Mouse (Mus musculus) cerebellum, adult (tissue): ENCODE measurements at regions not wholly inside any gene's neighbourhood (a gene's known extent, or its start where the extent isn't known, plus 50 kb on each side); places are given as distances from the start of the nearest gene placed in this dataset.

Experiments used
- ATAC-seq: cut with Nextera tagmentation; 2 replicates; pipeline ENCODE4 v1.9.2; 2017; ENCODE audit warnings: mild to moderate bottlenecking, moderate library complexity, mixed read lengths; ENCODE audit not compliant: insufficient number of reproducible peaks, low FRiP score, low TSS enrichment

- no peak for ATAC-seq
Measured at GRCm38 (mm10) chr13:3752334-3752733, 51.8 kb downstream of the Calml3 start.

GRCm38 (mm10) chr13:3751222-3751621 is 52.9 kb downstream of the Calml3 start:
- no peak for ATAC-seq

GRCm38 (mm10) chr13:3750756-3751155 is 53.4 kb downstream of the Calml3 start:
- no peak for ATAC-seq

DNA sequence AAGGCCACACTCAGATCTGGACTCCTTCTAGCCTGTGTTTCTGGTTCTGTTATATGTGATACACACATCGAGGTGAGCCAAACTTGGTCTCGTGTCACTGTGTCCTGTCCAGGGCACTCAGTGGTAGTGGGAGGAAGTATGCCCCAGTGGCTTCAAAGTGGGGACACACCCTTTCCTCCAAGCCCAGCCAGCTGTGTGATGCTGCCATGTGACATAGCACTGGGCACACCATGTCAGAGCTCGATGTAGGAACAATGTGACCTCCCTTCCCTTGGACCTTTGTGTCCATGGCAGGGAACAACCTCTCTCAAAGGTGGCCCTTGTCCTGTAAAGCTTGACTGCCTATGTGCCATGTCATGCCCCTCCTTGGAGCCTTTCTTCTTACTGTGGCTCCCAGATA is 54.5 kb downstream of the Calml3 start:
- ATAC-seq: 0 out of 2 replicates have a peak, but pooled peaks have one; percentile 10

DNA sequence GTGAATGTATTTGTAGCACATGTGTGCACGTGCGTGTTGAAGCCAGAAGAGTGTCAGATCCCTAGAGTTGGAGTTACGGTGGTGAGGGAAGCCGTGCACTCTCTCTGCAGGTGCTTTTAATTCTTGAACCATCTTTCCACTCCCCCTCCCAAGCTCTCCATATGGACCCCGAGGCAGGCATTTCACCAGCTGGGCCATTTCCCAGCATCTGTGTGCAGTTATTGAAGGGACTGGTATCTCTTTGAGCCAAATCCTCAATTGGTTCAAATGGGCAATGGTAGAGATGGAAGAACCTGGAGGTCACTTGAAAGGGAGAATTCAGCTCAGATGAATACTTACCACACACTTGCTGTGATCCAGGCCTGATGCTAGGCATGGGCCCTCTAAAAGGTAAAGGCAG is 55.3 kb downstream of the Calml3 start:
- no peak for ATAC-seq

- no peak for ATAC-seq
Measured at GRCm38 (mm10) chr13:3746524-3746923, 57.6 kb downstream of the Calml3 start.

GRCm38 (mm10) chr13:3744870-3745269 is 59.2 kb downstream of the Calml3 start:
- ATAC-seq: no peak

- ATAC-seq: no peak
Measured at GRCm38 (mm10) chr13:3743692-3744457, 60.2 kb downstream of the Calml3 start.

DNA sequence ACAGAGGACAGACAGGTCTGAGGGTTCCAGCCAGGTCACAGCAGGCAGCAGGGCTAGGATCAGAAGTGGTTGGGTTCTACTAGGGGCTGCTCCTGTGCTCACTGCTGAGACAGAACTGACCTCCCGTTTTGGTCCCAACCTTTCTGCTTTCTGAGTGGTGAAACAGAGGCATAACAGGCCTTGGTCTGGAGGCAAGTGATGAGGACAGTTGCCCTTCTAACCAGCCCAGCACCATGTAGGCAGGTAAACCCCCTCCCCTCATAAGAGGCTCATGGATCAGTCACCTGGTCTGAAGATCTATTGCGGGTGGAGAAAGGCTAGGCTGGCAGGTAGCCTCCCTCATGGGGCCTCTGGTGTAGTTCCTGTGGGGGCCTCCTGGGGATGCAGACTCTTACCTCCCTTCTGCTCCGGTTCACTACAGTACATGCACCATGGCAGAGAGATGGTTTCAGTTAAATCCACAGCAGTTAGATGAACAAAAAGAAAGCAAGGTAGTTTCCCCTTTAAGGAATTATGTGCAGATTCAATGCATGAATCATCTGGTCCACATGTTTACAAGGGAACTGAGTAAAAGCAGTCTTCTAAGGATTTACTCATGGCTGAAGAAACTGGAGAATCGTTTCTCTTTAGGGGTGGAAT is 61.2 kb downstream of the Calml3 start:
- ATAC-seq: no peak

- no peak for ATAC-seq
Measured at GRCm38 (mm10) chr13:3742094-3742730, 61.9 kb downstream of the Calml3 start.

GRCm38 (mm10) chr13:3730699-3731021 is 73.5 kb downstream of the Calml3 start:
- no peak for ATAC-seq

GRCm38 (mm10) chr13:3729926-3730698 is 74.0 kb downstream of the Calml3 start:
- ATAC-seq: no peak

DNA sequence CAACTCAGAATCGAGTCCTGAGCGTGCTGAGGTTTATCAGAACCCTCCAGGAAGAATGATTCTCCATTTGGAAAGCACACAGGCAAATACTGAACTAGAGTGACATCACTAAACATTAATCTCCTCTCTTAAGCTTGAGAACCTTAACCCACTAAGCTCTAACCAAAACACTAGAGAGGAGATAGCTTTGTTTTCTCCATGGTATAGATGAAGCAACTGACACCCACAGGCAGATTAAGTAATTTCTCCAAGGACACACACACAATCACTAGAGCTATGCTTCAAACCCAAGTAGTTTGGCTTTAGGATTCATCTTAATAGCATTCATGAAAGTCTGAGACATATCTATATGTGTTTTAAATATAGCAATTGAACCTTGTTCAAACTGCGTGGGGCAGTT is 75.2 kb downstream of the Calml3 start:
- ATAC-seq: no peak

DNA sequence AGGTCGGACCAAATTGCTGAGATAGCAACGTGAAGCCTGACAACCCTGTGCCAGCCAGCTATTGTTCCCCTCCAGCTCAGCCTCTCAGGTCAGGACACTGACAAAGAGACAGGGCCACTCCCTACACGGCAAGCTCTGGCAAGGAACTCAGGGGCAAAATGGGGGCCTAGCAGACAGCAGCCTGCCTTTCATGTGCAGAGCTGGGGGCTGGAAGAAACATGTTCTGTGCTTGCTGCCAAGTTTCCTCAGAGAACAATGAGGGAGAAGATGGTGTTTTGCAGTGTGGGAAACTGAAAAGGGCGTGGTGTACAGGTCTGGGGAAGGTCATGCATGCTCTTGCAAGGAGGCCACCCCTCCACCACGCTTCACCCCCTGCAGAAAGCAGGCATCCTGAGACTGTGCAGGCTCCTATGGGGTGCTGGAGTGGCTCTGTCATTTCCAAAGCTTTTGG is 77.8 kb downstream of the Calml3 start:
- no peak for ATAC-seq

- no peak for ATAC-seq
Measured at GRCm38 (mm10) chr13:3725803-3726202, 78.3 kb downstream of the Calml3 start.

DNA sequence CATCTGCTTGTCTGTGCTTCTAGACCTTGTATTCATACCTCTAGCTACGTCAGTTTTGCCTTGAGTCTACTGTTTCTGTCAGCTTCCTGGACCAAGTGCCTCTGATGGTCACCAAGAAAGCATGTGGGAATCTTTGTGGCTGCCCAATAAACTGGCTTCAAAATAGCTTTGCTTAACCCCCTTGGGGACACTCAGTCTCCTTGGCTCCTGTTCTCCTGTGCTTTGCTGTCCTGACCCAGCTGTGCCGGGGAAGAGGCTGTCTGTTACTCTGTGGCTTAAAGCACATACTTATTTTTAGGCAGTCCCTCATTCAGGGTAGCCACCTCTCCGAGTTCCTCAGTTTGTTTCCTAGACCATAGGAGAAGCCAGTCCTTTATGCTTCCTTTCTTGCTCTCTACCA is 79.8 kb downstream of the Calml3 start:
- no peak for ATAC-seq

DNA sequence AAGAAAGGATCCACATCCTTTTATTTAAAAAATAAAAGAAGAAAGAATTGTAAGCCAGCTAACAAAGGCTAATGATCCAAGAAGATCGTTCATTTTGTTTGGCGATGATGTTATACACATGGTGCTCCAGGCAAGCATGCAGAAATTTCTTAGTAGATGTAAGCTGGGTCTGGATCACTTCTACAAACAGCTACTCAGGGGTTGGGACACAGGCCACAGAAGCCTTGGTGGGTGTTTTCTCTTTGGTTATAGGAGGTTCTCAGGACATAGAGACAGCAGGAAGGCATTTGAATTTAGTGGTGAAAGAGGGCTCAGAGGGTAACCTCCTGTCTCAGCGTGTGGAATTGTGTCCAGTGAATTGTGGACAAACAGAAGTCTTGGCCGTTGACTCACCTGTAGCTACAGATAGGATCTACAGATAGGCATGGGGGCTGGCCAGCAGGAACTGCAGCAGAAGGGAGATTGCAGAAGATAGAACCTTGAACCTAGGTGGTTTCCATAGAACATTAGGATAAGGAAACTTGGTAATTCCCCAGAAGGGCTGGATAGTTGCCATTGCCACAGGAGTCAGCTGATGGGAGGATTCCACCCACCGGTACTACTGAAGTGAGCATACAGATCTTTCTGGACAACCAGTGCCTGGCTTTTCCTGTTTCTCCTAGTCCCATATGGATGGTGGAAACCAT is 80.5 kb downstream of the Calml3 start:
- no peak for ATAC-seq

DNA sequence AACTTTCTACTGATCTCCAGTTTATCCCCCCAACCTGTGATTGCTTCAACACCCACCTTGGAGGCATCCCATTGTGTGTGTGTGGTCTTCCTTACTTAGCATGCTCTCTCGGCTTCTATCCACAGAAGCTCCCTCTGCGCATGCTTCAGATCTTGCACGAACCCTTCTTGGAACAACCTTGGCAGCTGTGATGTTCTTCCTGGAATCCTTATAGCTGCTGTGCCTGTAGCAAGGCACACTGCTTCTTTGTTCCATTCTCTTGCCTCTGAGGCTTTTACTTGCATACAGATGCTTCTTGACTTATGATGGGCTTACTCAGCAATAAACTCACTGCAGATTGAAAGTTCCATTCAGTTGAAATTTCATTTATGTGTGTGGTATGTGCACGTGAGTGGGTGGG is 81.2 kb downstream of the Asb13 start:
- ATAC-seq: no peak

- ATAC-seq: no peak
Measured at GRCm38 (mm10) chr13:3712497-3713160, 78.8 kb downstream of the Asb13 start.

- no peak for ATAC-seq
Measured at GRCm38 (mm10) chr13:3712088-3712487, 78.3 kb downstream of the Asb13 start.
